Mouse (Mus musculus): ENCODE measurements around the gene Zfp653.

Gene Zfp653

DNA sequence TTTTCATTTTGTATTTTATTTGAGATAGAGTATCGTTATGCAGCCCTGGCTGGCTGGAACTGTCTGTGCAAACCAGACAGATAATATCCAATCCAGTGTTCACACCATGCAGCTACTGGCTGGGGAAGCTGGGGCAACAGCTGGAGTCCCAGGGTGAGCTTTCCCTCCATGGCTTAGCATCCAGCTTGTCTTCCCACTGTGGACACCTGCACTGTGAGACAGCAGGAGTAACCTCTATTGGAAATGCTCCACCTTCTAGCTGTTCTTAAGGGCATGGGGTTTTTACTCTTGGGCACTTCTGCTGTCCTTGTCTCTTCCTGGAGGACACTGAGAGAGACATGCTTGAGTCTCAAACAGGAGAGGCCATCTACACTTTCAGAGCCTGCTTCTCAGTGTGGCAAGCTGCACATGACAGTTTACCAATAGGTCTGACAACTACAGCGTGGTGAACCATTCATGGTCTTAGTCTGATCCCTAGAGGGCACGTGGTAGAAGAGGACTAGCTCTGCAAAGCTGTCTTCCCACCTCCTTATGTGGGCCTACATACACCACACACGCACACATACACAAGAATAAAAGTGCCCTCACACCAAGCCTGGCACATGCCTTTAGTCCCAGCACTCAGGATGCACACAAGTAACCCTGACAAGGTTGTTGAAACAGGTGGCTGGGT lies 1.2 kb downstream of the Zfp653 start:
- no peak for DNase-seq (ENCODE audit: low spot score in 2 of 2)

DNA sequence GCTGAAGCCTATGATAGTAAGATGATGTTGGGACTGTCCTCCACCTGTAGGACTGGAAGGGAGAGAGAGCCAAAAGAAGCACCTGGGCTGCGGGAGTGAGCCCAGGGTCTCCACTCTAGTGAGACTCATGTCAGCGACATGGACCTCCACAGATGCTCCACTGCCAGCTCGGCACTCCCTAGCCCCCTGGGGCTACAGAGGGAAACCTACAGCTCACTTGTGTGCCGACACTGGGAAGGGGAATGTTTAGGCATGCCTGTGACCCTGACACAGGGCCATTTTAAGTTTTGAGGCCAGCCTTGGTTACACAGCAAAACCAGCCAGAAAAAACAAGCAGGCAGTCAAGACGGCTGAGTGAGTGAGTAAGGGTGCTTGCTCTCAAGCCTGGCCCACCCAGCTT lies 4.0 kb downstream of the Zfp653 start:
- no peak for DNase-seq (ENCODE audit: low spot score in 2 of 2)

- DNase-seq (ENCODE audit: low spot score in 2 of 2) = no peak
These were observed 4.7 kb downstream of the Zfp653 start for GRCm38 (mm10) chr9:22066433-22066832.

DNA sequence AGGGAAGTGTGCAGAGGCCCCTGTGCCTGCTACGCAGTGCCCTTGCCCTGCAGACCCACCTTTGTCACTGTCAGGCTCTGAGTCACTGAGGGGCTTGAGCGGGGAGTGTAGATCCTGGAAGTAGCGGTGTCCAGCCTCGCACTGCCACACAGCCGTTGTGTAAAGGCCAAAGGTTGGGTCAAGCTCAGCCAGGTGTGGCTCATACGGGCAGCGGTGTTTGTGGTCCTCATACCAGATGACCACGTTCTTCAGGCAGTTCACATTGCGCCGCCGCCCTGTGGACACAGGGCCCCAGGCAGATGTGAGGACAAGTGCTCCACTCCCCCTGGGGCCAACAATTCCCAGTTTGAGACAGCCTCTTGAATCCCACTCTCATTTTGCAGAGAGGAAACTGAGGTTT lies 5.5 kb downstream of the Zfp653 start:
- no peak for DNase-seq (ENCODE audit: low spot score in 2 of 2)

DNA sequence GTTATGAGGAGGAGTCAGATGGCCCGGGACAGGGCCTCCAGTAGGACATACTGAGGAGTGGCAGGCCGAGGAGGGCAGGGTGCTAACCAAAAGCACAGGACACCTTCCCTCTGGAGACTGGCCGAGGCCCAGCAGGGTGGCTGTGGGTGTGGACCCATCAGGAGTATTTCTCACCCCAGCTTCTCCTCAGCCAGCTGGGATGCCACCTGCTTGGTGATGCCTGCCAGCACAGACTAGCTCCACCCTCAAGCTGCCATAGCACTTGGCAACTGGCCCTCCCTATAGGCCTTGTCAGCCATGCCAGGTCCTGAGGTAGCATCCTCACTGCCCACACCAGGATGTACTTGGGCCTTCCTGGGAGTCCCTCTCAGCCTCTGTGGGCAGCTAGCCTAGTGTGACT lies 6.8 kb downstream of the Zfp653 start:
- no peak for DNase-seq (ENCODE audit: low spot score in 2 of 2)

GRCm38 (mm10) chr9:22061339-22061738 lies 9.8 kb downstream of the Zfp653 start:
- no peak for DNase-seq (ENCODE audit: low spot score in 2 of 2)

DNA sequence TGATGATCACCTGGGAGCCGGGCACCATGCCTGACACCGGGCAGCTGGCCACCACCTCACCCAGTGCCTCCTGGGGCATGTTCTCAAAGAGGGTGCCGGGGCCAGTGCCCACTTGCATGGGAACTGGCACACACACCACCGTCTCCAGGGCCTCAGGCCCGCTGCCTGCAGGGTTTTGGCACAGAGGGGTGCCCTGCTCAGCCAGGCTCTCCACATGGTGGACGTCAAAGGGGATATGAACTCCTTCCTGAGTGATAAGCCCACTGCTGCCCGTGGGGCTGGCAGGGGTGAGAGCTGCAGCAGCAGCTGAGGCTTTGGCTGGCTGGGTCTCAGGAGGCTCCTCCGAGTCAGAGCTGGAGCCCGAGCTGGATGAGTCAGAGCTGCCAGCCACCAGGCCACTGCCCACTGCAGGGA lies 13.2 kb downstream of the Zfp653 start:
- DNase-seq (ENCODE audit: low spot score in 2 of 2) = peak; percentile 66 to 69

- DNase-seq (ENCODE audit: low spot score in 2 of 2) = no peak
These were observed 14.1 kb downstream of the Zfp653 start for GRCm38 (mm10) chr9:22057031-22057517.

- DNase-seq (ENCODE audit: low spot score in 2 of 2) = no peak
These were observed 14.8 kb downstream of the Zfp653 start for GRCm38 (mm10) chr9:22056303-22056910.

DNA sequence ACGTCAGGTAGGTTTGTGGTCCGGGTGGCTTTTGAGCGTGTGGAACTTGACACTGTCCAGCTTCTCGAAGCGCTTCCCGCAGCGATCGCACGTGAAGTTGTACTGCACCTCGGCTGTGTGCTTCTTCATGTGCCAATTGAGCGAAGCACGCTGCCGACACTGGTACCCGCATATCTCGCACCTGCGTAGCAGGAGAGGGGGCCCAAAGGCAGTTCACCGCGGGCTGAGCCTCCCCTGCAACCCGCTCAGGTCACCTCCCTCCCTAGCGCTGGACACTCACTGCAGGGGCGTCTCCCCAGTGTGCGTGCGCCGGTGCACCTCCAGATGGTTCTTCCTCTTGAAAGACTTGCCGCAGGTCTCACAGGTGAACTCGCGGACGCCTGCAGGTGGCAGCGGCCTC lies 15.5 kb downstream of the Zfp653 start:
- no peak for DNase-seq (ENCODE audit: low spot score in 2 of 2)

DNA sequence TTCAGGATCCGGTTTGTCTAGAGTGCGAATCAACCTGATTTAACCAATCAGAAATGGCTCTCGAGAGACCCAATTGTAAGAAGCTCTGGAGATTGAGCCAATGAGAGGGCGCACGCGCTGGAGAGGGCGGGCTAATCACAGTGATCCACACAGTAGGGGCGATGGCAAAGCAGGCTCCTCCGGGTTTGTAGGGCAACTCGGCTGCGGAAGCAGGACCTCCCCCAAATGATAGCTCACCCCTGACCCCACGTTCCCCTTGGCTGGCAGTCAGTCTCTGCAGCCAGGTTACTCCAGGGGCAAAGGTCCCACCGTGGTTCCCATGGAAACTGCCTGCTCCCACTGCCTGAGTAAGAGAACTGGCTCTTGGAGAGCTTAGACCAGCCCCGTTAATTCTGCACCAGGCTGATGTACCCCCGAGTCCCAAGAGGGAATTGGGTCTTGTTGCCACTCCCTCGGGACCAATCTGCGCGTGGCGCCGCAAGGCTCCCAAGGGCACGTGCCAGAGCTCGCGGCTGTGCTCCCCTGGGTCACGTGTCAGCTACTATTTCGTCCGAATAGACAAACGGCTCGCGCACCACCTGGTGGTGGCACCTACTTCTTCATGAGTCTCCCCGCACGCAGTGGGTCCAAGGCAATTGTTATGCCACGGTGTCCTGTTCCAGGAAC lies 16.6 kb downstream of the Zfp653 start:
- DNase-seq (ENCODE audit: low spot score in 2 of 2) = peak; percentile 35 to 38

- no peak for DNase-seq (ENCODE audit: low spot score in 2 of 2)
These were observed 17.5 kb downstream of the Zfp653 start for GRCm38 (mm10) chr9:22053657-22054056.

- no peak for DNase-seq (ENCODE audit: low spot score in 2 of 2)
These were observed 19.3 kb downstream of the Zfp653 start, which contains the start of gene Elavl3 for GRCm38 (mm10) chr9:22051958-22052254. Elavl3 (minus strand) TSS chr9:22052023.

GRCm38 (mm10) chr9:22051161-22051957 lies 19.8 kb downstream of the Zfp653 start:
- DNase-seq (ENCODE audit: low spot score in 2 of 2) = no peak

DNA sequence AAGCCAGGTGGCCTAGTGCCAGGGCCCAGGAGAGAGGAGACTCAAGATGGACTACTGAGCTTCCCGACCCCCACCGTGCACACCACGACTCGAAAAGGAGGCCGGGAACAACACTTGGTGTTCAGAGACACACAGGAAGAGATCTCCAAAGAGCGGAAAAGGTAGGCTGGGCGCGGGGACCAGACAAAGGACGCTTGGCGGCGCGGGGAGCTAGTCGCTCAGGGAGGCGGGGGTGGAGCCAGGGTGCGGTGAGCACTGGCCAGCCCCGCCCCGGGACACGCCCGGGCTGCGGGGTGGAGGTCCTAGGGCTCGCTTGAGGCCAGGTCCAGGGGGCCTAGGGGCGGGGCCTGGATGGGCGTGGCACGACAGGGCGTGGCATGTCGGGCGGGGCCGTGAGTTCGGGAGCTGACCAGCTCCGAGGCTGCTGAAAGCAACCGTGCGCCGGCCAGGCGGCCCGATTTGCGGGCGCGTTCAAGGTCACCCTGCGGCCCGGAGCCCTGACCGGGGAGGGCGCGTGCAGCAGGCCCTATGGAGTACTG lies 20.8 kb downstream of the Zfp653 start:
- peak in 1 of 2 experiments; percentile 13 for DNase-seq (ENCODE audit: low spot score in 2 of 2)

DNA sequence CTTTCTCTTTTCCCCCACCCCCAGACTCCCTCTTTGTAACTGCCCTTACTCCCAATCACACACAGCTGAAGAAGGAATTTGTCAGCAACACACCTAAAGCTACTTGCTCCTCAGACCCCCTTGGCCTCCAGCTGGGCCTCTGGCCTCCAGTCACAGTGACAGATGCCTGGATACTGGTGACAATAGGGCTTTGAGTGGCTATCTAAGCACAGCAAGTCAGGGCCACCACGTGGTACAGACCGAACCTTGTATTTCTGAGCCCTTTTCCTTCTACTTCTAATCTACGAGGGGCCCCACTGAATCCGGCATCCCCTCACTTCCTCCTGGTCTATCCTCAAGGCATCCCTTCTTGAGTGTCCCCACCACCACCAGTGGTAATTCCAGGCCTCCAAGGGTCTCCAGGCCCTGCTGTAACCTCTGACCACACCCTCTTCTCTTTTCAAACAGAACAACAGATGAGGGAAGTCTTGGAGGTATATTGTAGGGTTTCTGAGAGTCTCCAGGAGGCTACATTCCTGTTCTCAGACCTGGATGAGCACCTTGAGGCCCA lies 21.4 kb downstream of the Zfp653 start:
- DNase-seq (ENCODE audit: low spot score in 2 of 2) = no peak

DNA sequence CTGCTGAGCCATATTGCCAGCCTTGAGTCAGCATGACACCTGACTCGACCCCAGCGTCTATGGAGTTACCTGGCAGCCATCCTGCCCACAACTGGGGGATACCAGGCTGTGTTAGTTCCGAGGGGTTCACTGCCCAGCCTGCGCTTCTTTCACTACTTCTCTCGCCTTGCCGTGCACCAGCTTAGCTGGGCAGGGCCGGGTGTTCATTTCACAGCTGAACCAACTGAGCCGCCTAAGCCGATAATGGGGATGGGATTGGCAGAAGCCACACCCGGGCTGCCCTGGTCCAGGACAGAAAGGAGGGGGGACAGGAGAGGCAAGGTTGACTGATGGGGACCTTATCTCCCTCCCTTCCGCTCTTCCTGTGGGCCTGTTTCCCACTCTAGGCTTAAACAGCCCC lies 21.9 kb downstream of the Zfp653 start:
- DNase-seq (ENCODE audit: low spot score in 2 of 2) = no peak

DNA sequence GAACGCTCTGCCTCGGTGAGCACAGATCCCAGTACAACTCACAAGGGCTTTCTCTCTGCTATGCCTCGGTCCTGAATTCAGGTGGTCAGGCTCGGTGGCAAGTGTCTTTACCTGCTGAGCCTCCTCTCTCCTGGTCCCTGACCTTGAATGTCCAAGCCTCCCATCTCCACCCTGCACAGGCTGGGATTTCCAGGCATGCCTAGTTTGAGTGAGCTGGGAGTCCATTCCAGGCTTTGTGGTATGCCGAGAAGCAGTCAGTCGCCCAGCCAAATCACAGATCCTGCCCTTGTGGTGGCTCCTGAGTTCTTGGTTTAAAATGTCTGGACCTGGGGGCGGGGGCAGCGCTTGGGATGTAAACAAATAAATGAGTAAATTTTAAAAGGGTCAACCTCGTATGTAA lies 23.8 kb downstream of the Zfp653 start:
- no peak for DNase-seq (ENCODE audit: low spot score in 2 of 2)

DNA sequence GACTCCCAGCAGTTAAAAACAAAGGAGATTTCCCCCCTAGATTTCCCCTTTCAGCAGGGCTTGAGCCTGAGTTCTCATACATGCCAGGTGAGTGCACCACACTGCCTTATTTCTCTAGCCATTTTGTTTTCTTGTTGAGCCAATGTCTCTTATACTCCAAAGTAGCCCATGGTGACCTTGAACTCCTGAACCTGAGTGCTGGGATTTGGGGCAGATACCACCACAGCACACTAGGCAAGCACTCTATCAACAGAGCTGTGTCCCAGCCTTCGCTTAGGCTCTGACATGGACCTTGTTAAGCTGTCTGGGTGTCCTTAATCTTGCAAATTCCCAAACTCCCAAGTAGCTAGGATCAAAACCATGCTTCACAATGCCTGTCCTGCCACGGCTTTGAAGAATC lies 29.3 kb downstream of the Zfp653 start:
- DNase-seq (ENCODE audit: low spot score in 2 of 2) = no peak

DNA sequence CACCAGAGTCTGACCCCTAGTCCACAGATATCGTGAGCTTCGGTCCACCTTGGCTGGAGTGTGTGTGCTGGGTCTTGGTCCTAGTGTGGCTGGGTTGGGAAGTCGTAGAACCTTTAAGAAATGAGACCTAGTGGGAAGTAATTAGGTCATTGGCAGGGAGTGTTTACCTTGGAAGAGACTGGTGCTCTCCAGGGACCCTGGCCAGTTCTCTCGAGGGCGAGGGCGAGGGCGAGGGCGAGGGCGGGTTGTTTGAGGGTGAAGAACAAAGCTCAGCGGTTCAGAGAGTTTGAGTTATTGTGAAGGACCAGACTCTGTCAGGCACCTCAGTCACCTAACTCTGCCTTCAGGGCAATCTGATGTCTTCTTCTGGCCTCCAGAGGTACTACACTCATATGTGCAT lies 33.4 kb downstream of the Zfp653 start:
- no peak for DNase-seq (ENCODE audit: low spot score in 2 of 2)

DNA sequence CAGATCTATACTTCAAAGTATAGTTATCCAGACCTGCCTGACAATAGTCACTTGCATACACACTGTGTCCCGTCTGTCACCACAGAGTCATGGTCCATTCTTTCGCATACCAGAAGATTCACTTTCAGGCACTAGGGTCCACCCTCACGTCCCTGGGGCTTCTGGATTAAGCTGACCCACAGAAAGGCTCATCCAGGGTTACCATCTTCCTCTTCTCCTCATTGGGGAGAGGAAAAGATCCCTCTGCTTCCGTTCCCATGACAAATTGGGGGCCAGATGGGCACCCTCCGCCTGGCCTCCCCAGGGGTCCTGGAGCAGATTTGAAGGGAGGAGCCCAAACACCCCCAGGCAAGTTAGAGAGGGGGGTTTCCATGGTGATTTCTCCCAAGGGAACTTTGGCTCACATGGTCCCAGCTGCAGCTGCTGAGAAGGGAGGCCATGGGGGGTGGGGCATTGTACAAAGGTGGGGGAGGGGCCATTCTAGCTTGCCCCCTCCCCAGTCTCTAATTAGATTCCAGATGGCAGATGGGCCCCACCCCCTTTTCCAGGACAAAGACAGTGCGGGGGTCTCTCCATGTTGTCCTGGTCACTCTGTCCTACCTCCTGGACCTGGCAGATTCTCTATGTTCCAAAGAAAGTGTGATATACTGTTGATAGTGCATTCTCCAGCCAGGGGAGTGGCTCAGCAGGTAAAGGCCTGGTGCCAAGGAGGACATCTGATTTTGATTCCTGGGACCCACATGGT lies 35.7 kb downstream of the Zfp653 start:
- DNase-seq (ENCODE audit: low spot score in 2 of 2) = no peak

All from heart, adult 9 months (tissue).